Comparison of ENCODE assay signal across 10 mouse cellular contexts in genomic region chr2:51238131-51238931, GRCm38 (mm10).
DNase-seq lines count a peak whose midpoint lies in the region; ATAC-seq lines count a peak whose summit lies in the region.
"Had no signal": no experiment of that assay in that cellular context is flagged by ENCODE, and none has a peak within 500 bp of the region (broad histone marks: within the 10 kb centered on the region; RNA-seq: fewer than 3 reads in every experiment).

No protein-coding gene starts in this region.

- H3K4me2 ChIP-seq in forebrain, embryonic 11.5 days (ENCODE audit: low read depth, low read length, severe bottlenecking), result 0 out of 2 replicates have a peak overlapping the region, but pooled peaks have one; percentile 18
- 0 out of 2 replicates have a peak overlapping the region, but pooled peaks have one; percentile 8 for H3K4me2 ChIP-seq in forebrain, embryonic 12.5 days

- H3K9me3 ChIP-seq in forebrain, embryonic 11.5 days (ENCODE audit: control insufficient read depth, low read length), result no peaks in the 10 kb centered on the region
- H3K9me3 ChIP-seq in forebrain, embryonic 10.5 days, result no peaks in the 10 kb centered on the region
- H3K9me3 ChIP-seq in forebrain, embryonic 12.5 days, result no peaks in the 10 kb centered on the region
- H3K9me3 ChIP-seq in midbrain, embryonic 10.5 days (replicated peaks), result no peaks in the 10 kb centered on the region

- no peak for DNase-seq in forebrain, embryonic 11.5 days (ENCODE audit: low spot score)
- DNase-seq in forebrain, embryonic 10.5 days (ENCODE audit: extremely low spot score, low spot score), result no peak
- DNase-seq in 3T3-L1 (ENCODE audit: low read depth, low spot score), result peak; percentile 85
- DNase-seq in midbrain, embryonic 10.5 days (ENCODE audit: low spot score), result peak; percentile 38
- no peak for DNase-seq in urinary bladder, postnatal 14 days (ENCODE audit: low spot score)
- DNase-seq: cerebellum, adult 8-10 months had no signal

- no peaks in the 10 kb centered on the region; the same call in 1 of the 2 replicates for H3K4me1 ChIP-seq in forebrain, embryonic 11.5 days (replicated peaks; ENCODE audit: control insufficient read depth, insufficient read depth, low read length)
- H3K4me1 ChIP-seq in forebrain, embryonic 10.5 days, result peaks cover 16% of the 10 kb centered on the region
- H3K4me1 ChIP-seq in forebrain, embryonic 12.5 days, result peaks cover 14% of the 10 kb centered on the region
- H3K4me1 ChIP-seq in midbrain, embryonic 10.5 days, result peaks cover 24% of the 10 kb centered on the region

- no peak for ATAC-seq in forebrain, embryonic 11.5 days (replicated peaks; ENCODE audit: low FRiP score)
- ATAC-seq in forebrain, embryonic 12.5 days (ENCODE audit: low FRiP score), result peak; percentile 44; the same call in 1 of the 2 replicates
- no peak for ATAC-seq in granulocyte monocyte progenitor cell, adult 5-6 weeks (replicated peaks; ENCODE audit: poor library complexity, severe bottlenecking)
- no peak for ATAC-seq in cerebellum, adult (ENCODE audit: insufficient number of reproducible peaks, low FRiP score, low TSS enrichment)

- no peak overlapping the region for H3K9ac ChIP-seq in forebrain, embryonic 11.5 days (ENCODE audit: low read length)
- H3K9ac ChIP-seq in forebrain, embryonic 12.5 days, result no peak overlapping the region
- H3K9ac ChIP-seq: liver, embryonic 14.5 days had no signal

- H3K27ac ChIP-seq in forebrain, embryonic 11.5 days (ENCODE audit: low read depth, low read length), result no peak overlapping the region
- no peak overlapping the region for H3K27ac ChIP-seq in forebrain, embryonic 10.5 days
- H3K27ac ChIP-seq in forebrain, embryonic 12.5 days, result no peak overlapping the region
- peak overlapping the region; percentile 52; the same call in 1 of the 2 replicates for H3K27ac ChIP-seq in midbrain, embryonic 10.5 days (replicated peaks)
- H3K27ac ChIP-seq: liver, embryonic 14.5 days had no signal

- H3K4me3 ChIP-seq in forebrain, embryonic 11.5 days (ENCODE audit: low read depth, low read length), result no peak overlapping the region
- H3K4me3 ChIP-seq in forebrain, embryonic 10.5 days, result no peak overlapping the region; the same call in 1 of the 2 replicates
- no peak overlapping the region for H3K4me3 ChIP-seq in forebrain, embryonic 12.5 days (replicated peaks)
- peak overlapping the region; percentile 29 for H3K4me3 ChIP-seq in midbrain, embryonic 10.5 days

- 20% methylated on average over 16 of the region's 16 CpGs for WGBS in forebrain, embryonic 11.5 days
- 21% methylated on average over 16 of the region's 16 CpGs for WGBS in forebrain, embryonic 10.5 days
- WGBS in forebrain, embryonic 12.5 days, result 21% methylated on average over 15 of the region's 16 CpGs
- 18% methylated on average over 16 of the region's 16 CpGs for WGBS in midbrain, embryonic 10.5 days

- no peaks in the 10 kb centered on the region for H3K27me3 ChIP-seq in forebrain, embryonic 11.5 days (ENCODE audit: control insufficient read depth, insufficient read depth, low read length)
- no peaks in the 10 kb centered on the region for H3K27me3 ChIP-seq in forebrain, embryonic 10.5 days (ENCODE audit: poor library complexity, severe bottlenecking)
- no peaks in the 10 kb centered on the region for H3K27me3 ChIP-seq in forebrain, embryonic 12.5 days
- no peaks in the 10 kb centered on the region for H3K27me3 ChIP-seq in midbrain, embryonic 10.5 days (ENCODE audit: low read depth, poor library complexity, severe bottlenecking)

- no peaks in the 10 kb centered on the region for H3K36me3 ChIP-seq in forebrain, embryonic 11.5 days (ENCODE audit: control insufficient read depth, insufficient read depth, low read length)
- no peaks in the 10 kb centered on the region for H3K36me3 ChIP-seq in forebrain, embryonic 10.5 days (replicated peaks)
- no peaks in the 10 kb centered on the region for H3K36me3 ChIP-seq in forebrain, embryonic 12.5 days (replicated peaks)
- H3K36me3 ChIP-seq in midbrain, embryonic 10.5 days, result no peaks in the 10 kb centered on the region

Comparison
In these comparisons a context has a peak if more than half of its experiments do, and no peak if none do; other contexts are left out.
1. DNase-seq: peak in 3T3-L1 (single experiment) and midbrain, embryonic 10.5 days (single experiment); none in forebrain, embryonic 11.5 days (single experiment), forebrain, embryonic 10.5 days (single experiment) and urinary bladder, postnatal 14 days (single experiment).